Mouse (Mus musculus) cerebellum, adult 11 months (tissue): ENCODE measurements around the gene Npas3.
"Not testable (repeated sequence)": the region's sequence is repeated elsewhere in the genome, so short reads cannot be mapped to it uniquely, and the experiment has no call there.

Experiments used
- DNase-seq: peaks from one replicate; pipeline ENCODE4 v3.0.0; 2022

The Npas3 gene

DNA sequence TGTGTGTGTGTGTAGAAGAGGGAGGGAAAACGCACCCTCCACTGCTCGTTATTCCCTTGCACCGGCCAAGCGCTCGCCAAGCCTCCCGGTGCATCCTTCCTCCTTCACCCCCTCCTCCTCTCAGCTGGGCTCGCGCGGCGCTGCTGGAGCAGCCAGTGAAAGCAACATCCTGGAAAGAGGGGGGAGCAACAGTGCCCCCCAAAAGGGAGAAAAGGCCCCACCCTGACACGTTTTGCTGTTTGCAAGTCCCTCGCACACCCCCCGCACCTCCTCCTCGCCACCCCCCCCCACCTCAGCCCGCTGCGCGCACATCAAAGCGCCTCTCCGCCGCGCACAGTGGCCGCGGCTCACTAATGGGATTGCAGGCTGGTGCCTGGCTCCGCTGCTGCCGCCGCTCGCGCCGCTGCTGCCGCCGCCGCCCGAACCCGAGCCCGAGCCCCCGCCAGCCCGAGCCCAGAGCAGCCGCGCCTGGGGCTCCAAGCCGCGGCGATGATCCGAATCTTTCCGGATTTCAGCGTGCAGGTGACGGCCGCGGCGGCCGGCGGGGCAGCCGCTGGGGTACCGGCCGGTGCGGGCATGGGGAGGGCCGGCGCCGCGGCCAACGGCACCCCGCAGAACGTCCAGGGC, at the start of gene Npas3:
Gene Npas3, plus strand, starts transcription at position 577 of the 627 bp plus-strand sequence.
- DNase-seq: peak; percentile 14

DNA sequence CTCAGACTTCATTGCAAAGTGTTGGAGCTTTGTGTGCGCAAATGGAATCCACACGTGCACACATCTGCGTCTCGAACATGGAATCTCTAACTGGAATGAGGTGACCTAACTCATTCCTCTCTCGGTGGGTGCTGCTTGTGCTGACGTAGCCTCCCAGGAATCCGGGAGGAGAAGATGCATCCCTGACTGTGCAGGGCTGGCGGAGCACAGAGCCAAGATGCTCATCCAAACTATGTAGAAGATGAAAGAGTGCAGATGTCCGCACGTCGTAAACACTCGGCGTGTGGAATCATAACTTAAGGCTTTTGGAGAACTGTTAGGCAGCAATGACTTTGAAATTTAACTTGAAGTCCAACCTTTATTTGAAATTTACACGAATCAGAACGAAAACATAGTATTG, 31.3 kb upstream of the Npas3 start:
- DNase-seq: no peak

DNA sequence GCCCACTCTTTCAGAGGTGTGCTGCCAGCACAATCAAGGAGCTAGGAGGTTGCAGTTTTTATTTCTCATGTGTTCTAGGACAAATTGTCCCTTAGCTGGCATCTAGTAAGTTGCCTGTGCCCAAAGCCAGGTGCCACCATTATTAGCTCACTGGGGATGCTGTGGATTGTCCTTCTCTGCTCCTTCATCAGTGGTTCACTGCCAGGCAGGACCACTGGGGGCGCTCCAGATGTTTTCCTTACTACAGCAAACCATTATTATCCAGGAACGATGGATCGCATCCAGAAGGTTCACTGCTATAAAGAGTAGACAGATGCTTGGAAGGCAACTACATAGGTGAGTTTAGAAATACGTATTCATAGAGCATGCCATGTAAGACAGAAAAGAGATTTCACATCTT, 25.7 kb upstream of the Npas3 start:
- no peak for DNase-seq

DNA sequence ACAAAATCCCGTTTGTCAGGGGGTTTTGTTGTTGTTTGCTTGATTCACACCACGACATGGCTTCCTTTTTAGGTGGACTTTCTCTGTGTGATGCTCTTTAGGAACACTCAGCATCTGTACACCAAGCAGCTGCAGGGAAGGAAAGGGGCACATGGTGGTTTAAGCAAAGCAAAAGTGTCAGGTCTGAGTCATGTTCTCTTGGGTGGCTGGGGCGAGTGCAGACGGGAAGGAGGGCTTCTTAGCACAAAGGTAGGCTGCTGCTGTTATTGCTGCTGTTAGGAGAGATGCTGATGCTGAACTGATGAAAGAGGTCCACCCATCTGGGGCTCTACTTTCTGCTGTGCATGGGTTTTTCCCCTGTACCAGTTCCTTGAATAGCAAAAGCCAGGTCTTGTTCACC, 21.1 kb upstream of the Npas3 start:
- DNase-seq: no peak

DNA sequence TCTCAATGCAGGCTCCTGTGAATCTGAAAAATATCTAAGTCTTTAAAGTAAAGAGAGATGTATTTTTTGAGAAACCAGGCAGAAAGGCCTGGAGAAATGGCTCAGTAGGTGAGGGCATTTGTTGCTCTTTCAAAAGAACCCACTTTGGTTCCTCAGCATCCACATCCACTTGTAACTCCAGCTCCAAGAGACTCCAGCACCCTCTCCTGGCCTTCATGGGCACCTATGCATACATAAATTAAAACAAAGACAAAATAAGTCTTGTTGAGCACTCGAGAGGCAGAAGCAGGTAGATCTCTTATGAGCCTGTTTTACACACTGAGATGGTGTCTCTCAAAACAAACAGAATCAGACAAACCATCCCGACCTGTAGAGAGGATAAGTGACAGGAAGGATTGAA, 19.1 kb upstream of the Npas3 start:
- no peak for DNase-seq

DNA sequence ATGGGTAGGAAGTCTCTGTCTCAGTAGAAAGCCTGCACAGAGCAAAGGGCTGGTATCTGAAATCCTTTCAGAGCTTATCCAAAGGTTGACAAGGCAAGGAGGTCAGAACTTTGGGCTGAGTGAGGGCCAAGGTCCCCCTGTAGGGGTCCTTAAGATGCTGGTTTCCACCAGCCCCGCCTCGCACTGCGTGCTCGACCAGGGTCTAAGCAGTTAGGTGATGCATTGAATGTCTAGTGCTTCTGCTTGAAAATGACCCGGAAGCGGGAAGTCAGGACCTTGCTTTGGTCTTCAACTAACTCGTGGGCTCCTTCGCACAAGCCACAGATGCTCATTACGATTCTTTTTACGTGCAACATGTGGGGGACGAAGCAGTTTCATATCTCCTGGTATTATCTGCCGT, 2.3 kb upstream of the Npas3 start:
- no peak for DNase-seq

DNA sequence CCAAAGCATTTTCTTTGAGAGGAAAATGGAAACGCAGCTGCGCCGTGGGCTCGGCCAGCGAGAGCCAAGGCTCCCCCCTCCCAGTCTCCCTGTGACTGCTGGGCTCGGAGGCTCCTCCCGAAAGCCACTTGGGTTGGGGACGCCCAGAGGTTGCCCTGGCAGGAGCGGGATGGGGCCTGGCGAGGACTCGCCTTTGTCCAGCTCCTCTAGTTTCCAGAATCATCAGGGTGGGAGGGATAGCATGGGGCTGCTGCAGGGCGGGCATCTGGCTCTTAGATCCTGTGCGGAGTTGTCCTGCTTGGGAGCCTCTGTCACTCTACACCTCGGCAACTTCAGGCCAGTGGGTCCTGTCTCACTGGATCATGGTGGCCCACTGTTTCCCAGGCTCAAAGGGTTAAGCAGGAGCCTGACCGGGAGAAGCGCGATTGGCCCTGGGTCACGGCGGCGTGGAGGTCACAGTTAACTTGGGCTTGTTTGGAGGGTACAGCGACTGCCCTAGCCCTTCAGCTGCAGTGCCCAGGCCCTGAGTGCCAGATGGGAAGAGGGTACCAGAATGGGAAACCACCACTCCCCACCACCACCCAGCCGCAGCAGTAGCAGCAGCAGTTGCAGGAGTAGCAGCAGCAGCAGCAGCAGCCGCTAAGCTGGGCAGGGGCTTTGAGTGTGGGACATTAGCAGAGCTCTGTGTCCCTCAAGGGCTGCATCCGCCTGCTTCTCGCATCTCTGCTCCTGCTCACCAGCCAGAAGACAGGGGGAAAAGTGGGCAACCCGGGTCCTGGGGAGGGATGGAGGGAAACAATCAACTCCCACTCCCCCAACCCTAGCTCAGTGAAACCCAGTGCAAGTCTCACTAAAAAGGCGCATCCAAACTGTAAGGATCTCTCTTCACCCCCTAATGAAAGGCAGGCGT, 1.6 kb upstream of the Npas3 start:
- no peak for DNase-seq

DNA sequence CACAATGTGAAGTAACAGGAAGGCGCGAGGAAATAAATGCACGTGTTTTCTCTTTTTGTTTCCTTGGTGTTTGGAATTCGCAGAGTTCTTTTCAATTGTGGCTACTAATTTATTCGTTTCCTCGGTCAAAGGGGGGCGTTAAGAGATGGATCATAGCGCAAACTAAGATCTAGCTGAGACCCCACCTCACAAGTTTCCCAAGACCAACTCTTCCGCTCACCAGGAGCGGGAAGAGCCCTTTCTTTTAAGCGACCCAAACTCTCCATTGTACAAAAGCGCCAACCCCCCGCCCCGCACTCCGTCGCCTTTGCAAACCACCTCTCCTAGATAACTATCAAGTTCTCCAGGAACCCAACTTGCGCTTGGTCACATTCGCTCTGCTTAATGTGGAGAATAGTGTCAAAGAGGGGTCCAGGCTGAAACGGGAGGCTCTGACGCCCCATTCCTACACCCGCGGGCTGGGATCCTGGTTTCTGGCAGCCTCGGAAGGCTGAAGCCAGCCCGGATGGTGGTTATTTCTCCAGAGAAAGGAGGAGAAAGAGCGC, 914 bp upstream of the Npas3 start:
- DNase-seq: no peak

DNA sequence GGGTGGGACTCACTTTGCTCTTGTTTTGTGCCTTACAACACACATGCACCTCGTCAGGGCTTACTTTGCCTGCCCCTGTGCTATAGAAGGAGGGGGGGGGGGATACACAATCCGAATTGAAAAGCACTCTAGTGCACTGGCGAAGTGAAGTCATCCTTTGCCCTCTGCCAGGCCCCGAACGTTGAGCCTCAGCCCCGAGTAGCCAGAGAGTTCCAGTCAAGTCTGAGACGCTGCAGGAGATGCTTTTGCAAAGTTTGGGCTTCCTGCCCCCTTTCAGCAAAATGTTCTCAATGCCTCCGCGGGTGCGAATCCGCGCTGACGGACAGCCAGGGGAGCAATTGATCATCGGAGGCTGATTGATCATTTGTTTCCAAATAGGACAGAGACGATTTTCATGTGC, 319 bp downstream of the Npas3 start:
- DNase-seq: no peak

DNA sequence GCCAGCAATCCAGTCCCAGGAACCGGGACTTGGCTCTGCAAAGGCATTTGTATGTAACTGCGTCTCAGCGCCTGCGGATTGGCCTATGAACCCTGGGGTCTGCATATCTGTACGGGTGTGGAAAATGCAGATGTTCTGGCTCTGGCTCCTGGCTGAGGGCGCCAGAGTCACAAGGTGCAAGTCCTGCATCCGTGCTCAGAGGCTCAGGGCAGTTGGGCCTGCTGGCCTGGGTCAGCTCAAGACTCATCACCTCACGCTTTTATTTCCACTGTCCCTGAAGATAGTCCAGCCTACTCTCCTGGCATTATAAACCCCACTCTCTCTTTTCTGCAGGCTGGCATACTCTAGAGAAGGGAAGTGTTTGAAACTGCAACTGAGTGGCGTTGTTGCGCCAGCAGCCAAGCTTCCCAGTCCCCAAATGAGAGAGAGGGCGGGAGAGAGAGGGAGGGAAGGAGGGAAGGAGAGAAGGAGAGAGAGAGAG, 3.3 kb downstream of the Npas3 start:
- no peak for DNase-seq

DNA sequence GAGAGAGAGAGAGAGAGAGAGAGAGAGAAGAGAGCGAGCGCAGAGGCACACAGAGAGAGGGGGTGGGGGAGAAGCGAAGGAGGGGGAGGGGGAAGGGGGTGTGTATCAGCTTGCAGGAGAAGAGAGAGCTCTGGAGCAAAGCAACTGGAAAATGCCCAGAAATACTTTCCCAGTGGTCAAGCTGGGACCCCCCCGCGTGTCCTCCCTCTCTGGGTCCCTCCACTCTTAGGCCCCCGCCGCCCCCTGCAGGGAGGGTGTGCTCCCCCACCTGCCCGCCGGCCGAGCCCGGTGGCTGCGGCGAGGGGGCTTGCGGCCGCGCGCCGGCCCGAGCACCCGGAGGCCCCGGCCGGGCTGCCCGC, 3.7 kb downstream of the Npas3 start:
- DNase-seq: no peak

DNA sequence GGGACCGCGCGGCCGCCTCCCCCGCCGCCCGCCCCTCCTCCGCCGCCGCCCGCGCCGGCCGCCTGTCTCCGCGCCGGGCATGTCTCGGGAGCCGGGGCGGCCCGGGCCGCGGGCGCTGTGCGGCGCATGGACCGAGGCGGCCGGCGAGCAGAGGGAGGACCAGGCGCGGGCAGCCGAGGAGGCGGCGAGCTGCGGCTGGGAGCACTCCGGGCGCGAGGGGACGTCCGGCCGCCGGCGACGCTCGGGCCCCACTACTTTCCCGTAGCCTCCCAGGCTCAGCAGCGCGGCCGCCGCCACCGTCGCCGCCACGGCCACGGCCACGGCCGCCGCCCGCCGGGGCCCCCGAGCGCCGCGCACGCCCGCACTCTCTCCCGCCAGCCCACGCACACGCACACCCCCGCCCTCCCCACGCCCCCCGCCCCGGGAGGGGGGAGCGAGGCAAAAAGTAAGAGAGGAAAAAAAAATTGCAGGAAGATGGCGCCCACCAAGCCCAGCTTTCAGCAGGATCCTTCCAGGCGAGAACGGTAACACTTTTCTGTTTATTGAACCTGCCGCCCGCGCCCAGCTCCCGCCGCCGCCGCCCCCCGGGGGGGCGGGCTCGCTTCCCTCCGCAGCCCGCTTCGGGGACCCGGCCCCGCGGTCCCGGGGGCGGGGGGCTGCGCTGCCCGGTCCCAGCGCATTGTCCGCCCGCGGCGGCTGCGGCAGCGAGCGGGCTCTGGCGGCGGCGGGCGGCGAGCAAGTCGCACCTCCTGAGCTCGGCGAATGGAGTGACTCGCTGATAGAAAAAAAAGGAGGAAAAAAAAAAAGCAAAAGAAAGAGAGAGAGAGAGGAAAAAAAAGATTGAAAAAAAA, 4.3 kb downstream of the Npas3 start:
- DNase-seq: peak; percentile 15

DNA sequence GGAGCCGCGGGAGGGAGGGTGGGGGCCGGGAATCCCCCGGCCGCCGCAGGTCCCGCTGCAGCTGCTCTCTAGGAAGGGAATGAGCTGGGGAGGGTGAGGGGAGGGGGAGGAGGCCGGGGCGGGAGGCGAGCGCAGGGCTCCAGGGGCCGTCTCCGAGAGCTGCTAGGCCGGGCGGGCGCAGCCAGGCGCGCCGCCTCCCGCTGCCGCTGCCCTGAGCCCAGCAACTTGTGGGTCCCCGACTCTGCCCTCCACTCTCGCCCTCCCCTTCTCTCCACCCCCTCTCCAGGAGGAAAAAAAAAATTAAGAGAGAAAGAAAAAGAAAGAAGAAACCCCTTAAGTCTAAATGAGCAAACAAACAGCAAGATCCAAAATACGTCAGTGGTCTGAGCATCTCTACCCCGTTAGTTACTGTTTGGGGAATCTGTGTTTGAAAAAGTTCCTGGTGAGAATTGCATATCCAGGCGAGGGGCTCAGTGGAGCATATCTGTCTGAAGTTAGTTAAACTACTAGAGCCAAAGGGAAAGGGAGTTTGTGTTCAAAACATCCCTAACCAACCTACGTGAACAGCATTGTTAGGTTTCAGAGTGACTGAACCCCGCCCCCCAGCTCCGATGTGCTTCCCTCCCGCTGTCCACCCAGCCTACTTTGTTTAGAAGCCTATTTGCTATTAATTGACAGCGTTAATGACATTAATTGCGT, 5.1 kb downstream of the Npas3 start:
- DNase-seq: peak; percentile 12

DNA sequence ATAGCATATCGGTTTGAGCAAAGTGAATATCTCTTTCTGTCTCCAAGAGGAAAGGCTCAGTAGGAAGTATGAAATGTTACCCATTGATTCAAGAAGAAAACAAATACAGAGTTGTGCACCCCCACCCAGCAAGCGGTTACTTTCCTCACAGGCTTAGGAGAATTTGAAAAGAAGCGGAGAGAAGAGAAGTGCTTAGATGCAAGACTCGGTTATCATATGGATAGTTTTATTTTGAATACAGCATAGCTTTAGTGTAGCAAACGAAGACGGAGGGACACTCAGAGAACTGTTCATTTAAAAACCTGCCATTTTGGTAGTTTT, 5.6 kb downstream of the Npas3 start:
- no peak for DNase-seq

DNA sequence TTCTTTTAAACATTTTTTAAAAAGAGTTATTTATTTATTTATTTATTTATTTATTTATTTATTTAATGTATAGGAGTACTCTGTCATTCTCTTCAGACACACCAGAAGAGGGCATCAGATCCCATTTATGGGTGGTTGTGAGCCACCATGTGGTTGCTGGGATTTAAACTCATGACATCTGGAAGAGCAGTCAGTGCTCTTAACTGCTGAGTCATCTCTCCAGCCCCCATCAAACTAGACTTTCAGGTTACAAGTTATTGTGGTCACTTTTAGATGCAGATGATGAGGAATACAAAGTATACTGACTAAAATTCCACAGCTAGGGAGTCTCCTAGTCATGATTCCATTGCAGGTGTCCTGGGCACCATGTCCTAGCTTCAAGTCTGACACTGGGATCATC, 26.0 kb downstream of the Npas3 start:
- not testable (repeated sequence) for DNase-seq

DNA sequence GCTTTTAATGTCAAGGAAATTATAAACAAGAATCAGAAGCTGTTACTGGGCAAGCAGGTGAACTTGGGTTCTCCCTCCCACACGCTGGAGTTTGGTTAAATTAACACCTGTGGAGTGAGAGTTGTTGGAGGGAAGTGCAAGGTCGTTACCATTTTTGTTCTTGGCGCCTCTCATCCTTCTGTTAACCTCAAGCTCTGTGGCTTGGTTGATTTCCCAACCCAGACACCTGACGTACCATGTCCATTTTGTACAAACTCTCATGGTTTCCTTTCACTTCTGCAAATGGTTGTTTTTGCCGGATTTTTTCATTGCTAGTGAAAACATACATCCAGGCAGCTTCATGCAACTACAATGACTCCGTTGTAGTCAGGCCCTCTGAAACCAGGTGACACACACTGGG, 28.9 kb downstream of the Npas3 start:
- DNase-seq: no peak

DNA sequence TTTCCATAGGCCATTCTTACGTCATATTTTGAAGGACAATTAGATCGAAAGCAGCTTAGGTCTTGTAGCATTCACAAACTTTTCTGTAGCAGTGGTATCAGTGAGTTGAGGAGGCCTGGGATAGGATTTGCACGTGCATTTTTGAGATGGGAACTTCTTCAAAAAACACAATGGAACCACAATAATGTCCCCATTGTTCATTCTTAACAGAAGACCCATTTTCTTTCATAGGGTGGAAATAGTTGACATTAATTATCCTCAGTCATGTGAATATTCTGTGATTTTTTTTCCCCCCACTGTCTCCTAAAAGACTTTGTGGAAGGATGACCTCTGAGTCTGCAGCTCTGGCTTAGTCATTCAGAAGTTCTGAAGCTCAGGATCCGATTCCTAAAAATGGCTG, 41.9 kb downstream of the Npas3 start:
- DNase-seq: no peak

DNA sequence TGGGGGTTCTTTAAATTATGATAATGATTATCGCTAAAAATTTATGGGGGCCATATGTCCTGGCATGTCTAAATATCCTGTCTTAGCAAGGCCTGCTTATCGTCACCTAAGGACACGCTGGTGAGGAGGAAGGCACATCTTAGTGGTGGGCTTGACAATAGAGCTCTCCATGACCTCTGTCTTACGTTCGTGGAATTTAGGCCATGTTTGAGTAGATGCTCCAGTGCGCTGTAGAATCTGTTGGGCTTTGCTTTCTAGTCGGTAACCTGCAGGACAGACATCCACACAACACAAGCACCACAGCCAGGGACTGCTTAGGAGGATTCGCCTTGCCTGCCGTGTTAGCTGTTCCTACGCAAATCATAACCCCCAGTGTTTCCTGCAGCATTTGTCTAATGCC, 42.4 kb downstream of the Npas3 start:
- DNase-seq: no peak

DNA sequence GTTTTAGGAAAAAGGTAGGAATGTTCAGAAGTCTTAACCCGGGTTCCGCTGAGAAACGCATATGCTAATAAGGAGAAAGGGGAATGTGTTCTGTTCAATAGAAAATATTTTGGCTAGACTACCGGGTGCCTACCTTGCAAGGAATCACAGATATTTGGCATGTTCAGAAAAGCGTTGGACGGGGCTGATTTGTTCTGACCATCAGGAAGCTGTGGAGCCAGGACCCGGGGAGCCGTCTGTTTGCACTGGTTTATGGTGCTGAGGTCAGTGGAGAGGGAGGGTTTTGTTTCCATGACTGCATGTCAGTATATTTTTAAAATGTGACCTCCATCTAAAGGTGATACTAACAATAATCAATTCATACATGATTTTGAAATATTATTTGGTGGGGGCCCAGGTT, 43.5 kb downstream of the Npas3 start:
- no peak for DNase-seq

DNA sequence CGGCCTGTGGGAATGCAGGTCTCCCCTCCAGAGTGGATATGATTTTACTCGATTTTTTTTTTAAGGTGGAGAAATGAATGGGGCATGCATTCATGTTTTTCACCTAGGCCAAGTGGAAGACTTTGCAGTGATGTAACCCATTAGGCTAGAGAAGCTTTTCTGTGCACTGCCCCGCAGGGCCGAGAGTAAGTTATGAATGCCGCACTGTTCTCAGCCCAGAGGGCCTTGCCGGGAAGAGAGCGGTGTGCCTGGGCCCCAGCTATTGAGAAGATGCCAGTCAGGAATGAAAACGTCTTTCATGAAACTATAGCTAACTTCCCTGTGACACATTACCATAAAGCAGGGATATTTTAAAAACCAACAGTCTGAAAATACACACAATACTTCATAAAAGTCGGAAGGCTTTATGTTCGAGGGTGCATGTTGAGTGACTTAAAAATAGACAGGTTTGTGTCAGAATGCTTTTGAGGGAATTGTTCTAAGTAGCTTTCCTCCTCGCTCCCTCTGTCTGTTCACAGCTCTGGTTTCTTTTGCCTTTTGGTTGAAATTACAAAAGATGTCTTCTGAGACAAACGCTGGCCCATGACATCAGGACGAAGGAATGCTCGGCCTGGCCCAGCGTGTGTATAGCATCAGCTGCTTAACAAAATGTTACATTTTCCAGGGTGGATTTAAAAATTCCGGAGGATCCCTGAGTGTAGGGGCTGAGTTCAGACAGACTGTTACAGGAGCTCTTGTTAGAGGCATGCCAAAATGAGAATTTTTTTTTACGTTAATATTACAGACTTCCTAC, 44.2 kb downstream of the Npas3 start:
- DNase-seq: peak; percentile 8

DNA sequence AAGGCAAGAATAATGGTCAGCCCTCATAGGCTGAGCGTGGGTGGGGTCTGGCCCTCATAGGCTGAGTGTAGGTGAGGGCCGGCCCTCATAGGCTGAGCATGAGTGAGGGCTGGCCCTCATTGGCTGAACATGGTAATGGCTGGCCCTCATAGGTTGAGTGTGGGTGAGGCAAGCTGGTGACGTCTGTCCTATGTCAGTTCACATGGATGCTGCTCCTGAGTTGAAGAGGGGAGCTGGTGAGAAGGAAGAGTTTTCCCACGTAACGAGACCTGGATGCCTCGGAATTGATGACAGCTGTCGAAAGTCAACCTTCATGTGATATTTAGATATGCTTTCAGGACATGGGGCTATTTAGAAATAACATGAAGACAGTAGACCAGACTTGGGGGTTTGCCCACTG, 45.5 kb downstream of the Npas3 start:
- no peak for DNase-seq

DNA sequence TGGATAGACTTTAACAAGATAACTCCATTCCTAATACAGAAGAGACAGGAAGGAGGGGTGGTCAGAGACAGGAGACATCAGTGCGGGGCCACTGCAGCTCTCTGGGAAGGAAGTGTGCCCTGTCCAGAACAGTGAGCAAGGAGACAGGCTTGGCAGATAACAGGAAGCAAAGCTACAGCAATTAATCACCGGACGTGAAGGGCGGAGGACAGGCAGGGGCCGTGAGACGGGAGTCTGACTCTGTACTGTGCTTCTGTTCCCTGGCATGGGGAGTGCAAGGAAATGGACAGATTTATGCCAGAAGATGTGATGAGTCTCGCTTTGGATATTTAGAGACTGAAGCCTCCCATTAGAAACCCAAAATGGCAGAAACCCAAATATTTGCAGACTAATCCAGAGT, 47.3 kb downstream of the Npas3 start:
- DNase-seq: no peak
